Mouse (Mus musculus): ENCODE measurements around the gene Ptpn14.

DNA sequence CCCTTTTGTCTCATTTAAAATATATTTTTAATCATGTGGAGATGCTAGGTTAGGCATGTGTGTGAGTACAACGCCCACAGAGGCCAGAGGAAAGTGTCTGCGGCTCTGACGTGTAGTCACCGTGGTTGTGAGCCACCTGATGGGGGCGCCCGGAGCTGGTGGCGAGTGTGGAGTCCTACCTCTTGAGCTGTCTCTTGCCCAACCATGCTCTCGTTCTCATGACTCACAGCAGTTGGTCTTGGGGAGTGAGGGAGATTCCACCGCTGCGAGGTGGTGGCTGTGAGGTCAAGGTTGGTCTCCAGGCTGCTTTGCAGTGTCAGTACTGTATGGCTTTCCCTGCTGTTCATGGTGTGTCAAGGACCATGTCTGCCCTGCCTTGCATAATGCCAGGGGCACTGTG, 140.0 kb downstream of the Ptpn14 start:
- TF ChIP-seq CTCF (IDR thresholded peaks at IDR 0.05; ENCODE audit: control insufficient read depth, insufficient read depth, low read length) = no peak
- TF ChIP-seq POLR2A (IDR thresholded peaks at IDR 0.05; ENCODE audit: borderline replicate concordance, control insufficient read depth, low read depth, low read length) = no peak
